Mouse (Mus musculus) heart, adult 11 months (tissue): ENCODE results near the gene Rtkn2.

Source experiments
- DNase-seq: peaks from one replicate; pipeline ENCODE4 v3.0.0; 2022

Gene Rtkn2

DNA sequence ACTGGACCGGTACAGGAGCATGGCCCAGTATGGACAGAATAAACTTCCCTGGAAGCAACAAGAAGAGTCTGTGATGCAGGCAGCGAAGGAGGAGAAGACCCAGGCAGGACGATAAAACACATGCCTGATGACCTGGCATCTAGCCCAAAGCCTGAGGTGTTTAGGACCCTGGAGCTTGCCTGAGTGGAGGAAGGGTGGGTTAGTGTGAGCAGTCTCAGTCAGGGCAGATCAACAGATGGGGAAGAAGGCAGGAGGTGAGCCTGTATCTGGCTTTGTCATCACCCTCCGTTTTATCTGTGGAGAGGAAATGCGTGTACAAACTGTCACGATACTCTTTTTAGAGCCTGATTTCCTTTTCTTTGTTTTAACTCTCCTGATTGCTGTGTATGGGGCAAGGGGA lies 102.3 kb downstream of the Rtkn2 start:
- peak; percentile 98 for DNase-seq

GRCm38 (mm10) chr10:68085574-68085973 lies 106.2 kb downstream of the Rtkn2 start:
- peak; percentile 93 for DNase-seq

DNA sequence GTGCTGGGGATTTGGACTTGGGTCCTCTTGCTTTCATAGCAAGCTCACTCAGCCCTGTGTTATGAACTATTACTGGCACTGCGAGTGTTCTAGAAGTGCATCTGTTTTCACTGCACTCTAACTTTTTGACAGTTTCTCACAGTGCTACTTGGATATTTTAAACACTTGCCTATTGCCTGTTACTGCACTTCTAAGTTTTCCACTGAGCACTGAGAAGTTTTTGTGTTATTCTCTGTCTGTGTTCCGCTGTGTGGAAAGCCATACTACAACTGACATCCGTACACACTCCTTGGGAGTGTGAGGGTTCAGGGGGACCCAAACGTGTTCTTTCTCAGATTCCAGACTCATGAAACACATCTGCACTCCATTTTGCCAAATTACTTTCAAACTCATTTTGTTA lies 107.6 kb downstream of the Rtkn2 start:
- DNase-seq: peak; percentile 62

- peak; percentile 66 for DNase-seq
Observed at GRCm38 (mm10) chr10:68087722-68088121, 108.4 kb downstream of the Rtkn2 start.

GRCm38 (mm10) chr10:68089435-68090196 lies 110.2 kb downstream of the Rtkn2 start:
- peak; percentile 85 for DNase-seq

GRCm38 (mm10) chr10:68090197-68090535 lies 110.8 kb downstream of the Rtkn2 start:
- DNase-seq: peak; percentile 99

GRCm38 (mm10) chr10:68090544-68090943 lies 111.2 kb downstream of the Rtkn2 start:
- DNase-seq: peak; percentile 87

- DNase-seq: peak; percentile 92
Observed at GRCm38 (mm10) chr10:68091011-68091410, 111.6 kb downstream of the Rtkn2 start.

- peak; percentile 89 for DNase-seq
Observed at GRCm38 (mm10) chr10:68091840-68092239, 112.5 kb downstream of the Rtkn2 start.

GRCm38 (mm10) chr10:68093496-68093895 lies 114.1 kb downstream of the Rtkn2 start:
- DNase-seq: no peak

DNA sequence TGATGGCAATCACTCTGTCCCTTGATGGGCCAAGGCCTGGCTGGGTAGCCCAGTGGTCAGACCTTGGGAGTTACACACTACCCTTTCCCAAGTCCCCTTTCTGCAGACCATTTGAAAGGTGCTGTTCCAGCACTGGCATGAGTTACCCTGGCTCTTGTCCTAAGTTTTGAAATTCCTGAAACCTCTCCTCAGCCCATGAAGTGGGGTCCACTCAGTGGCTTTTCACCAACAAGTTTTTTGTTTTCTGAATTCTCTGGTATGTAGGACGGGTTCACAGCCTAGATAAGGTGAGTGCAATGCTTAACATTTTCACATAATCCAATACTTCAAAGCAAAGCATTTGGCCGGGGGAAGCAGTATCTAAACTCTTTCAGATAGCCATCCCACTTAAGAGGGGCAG lies 115.8 kb downstream of the Rtkn2 start:
- peak; percentile 78 for DNase-seq

GRCm38 (mm10) chr10:68096395-68096794 lies 117.0 kb downstream of the Rtkn2 start:
- DNase-seq: peak; percentile 84

DNA sequence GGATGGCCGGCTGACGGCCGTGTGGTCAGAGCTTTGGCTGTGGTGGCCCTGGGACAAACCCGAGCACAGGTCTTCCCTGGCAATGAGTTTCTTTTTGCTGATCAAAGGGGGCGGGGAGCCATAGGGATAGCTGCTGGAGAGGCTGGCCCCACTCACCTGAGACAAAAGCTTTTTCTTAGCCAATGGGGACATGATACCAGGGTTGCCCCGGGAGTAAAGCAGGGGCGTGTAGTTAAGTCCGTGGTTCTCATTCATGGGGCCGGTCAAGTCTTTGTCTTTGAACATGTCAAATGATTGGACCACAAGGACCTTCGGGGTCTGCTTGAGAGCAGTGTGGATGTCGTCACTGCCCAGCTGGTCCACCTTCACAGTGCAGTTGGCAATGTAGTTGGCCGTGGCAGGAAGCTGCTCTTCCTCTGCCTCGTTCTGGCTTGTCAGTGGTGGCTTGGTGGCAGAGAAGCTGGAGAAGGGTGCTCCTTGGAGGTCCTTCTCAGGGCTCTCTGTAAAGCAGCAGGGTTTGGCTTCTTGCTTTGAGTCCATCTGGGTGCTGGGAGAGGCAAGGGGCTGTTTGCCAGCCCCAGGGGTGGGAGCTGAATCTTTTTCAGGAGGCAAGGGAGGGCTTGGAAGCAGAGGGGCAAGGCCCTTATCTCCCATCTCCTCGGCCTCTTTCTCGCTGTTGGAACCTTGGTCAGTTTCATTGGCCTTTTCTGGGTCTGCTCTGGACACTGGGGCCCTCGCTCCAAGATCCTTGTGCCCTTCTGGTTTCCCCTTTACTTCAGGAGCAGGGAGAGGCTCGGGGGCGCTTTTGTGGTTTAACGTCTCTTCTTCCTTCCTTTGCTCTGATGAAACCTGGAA lies 118.7 kb downstream of the Rtkn2 start:
- peak; percentile 85 for DNase-seq

- peak; percentile 82 for DNase-seq
Observed at GRCm38 (mm10) chr10:68099801-68100200, 120.4 kb downstream of the Rtkn2 start.

DNA sequence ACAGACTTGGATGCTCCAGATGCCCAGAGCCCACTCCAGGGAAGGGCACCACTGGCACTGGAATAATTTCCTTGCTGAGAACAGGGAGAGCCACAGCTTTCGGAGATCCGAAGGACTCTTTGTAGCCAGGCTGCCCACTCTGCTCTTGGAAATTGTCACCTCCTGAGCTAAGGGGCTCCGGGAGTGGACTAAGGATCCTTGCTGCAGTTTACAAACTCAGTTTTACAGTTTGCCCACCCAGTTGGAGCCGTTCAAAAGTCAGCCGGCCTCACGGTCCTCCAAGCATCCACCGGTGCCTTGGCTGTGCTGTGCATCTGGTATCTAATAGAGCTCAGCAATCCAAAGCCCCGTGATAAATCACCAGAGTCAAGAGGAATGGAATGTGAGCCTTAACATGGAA lies 121.1 kb downstream of the Rtkn2 start:
- peak; percentile 88 for DNase-seq

GRCm38 (mm10) chr10:68101251-68101650 lies 121.9 kb downstream of the Rtkn2 start:
- DNase-seq: peak; percentile 91

- DNase-seq: peak; percentile 98
Observed at GRCm38 (mm10) chr10:68102566-68102965, 123.2 kb downstream of the Rtkn2 start.

- DNase-seq: peak; percentile 83
Observed at GRCm38 (mm10) chr10:68103078-68103855, 123.9 kb downstream of the Rtkn2 start.

- DNase-seq: peak; percentile 95
Observed at GRCm38 (mm10) chr10:68103988-68104387, 124.6 kb downstream of the Rtkn2 start.

GRCm38 (mm10) chr10:68104481-68104880 lies 125.1 kb downstream of the Rtkn2 start:
- DNase-seq: peak; percentile 95

GRCm38 (mm10) chr10:68104881-68105781 lies 125.8 kb downstream of the Rtkn2 start:
- DNase-seq: peak; percentile 92

DNA sequence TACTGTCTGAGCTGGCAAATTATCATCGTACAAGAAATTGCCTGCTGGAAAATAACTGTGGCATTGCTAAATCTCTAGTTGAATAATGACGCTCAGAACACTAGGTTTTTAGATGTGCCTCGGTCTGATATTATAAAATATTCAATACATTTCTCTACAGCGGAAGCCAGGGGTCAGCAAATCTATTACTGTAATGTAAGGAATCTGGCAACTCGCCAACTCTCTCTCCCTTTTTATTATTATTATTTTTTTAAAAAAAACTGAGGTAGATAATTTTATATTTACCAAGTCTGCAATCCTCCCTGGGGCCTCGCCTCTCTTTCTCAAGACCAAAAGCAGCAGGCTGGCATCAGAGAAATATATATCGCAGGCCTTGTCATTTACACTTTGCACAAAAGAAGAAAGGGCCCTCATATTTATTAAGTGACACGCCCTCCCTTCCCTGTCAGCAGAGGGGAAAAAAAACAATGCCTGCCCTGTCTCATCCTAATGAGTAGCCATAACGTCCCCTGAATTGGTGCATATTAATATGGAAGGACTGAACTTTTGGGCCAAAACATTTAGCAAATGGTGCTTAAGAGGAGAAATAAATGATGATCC lies 127.1 kb downstream of the Rtkn2 start:
- DNase-seq: peak; percentile 80
